Mouse (Mus musculus) MEL (cell line): Measurements from ENCODE around the gene Sh3glb2. TPM values are rescaled to one million over a fixed set of nuclear protein-coding genes. Genes with fewer than 3 reads are reported as not detected.

Experiments used
- DNase-seq: peaks from one replicate; pipeline ENCODE4 v3.0.0; 2011; ENCODE audit warnings: low read depth, low spot score
- H3K27ac ChIP-seq: 2 replicates; pipeline ENCODE4 v1.5.1; 2012; ENCODE audit warnings: low read depth, mild to moderate bottlenecking, control low read depth, low read length, moderate library complexity; ENCODE audit not compliant: control insufficient read depth
- H3K27me3 ChIP-seq, 2 experiments: fragments of 150-350 bp in 1 of 2; sonication (generic) in 1 of 2; 2 replicates each; pipeline ENCODE4 v1.6.1; 2012; ENCODE audit warnings: low read length in 2 of 2, mild to moderate bottlenecking in 2 of 2, improper control_type of control experiment in 1 of 2, moderate library complexity in 1 of 2; ENCODE audit not compliant: insufficient read depth in 2 of 2, control insufficient read depth in 1 of 2
- H3K36me3 ChIP-seq, 2 experiments: 2 replicates each; pipeline ENCODE4 v1.6.1; 2012 to 2014; ENCODE audit warnings: low read length in 2 of 2, improper control_type of control experiment in 1 of 2, inconsistent platforms in 1 of 2, mild to moderate bottlenecking in 1 of 2; ENCODE audit not compliant: insufficient read depth in 2 of 2, control insufficient read depth in 1 of 2
- H3K4me1 ChIP-seq, 2 experiments: fragments of 150-350 bp in 1 of 2; sonication (generic) in 1 of 2; 2 replicates each; pipeline ENCODE4 v1.6.1; 2012; ENCODE audit warnings: low read length in 2 of 2, improper control_type of control experiment in 1 of 2, mild to moderate bottlenecking in 1 of 2; ENCODE audit not compliant: insufficient read depth in 2 of 2, control insufficient read depth in 1 of 2
- H3K4me3 ChIP-seq, 2 experiments: fragments of 150-350 bp in 1 of 2; sonication (generic) in 1 of 2; 2 replicates each; pipeline ENCODE4 v1.5.1; 2012; ENCODE audit warnings: low read depth in 2 of 2, low read length in 2 of 2, mild to moderate bottlenecking in 2 of 2, moderate library complexity in 2 of 2, control low read depth in 1 of 2, improper control_type of control experiment in 1 of 2; ENCODE audit not compliant: control insufficient read depth in 1 of 2, insufficient read depth in 1 of 2
- H3K79me2 ChIP-seq: 2 replicates; pipeline ENCODE4 v1.6.1; 2012; ENCODE audit warnings: mild to moderate bottlenecking, low read length, moderate library complexity; ENCODE audit not compliant: control insufficient read depth, poor library complexity, insufficient read depth
- H3K9ac ChIP-seq: 2 replicates; pipeline ENCODE4 v1.6.1; 2012; ENCODE audit warnings: low read depth, mild to moderate bottlenecking, control low read depth, low read length, moderate library complexity; ENCODE audit not compliant: control insufficient read depth, poor library complexity, severe bottlenecking
- H3K9me3 ChIP-seq: fragments of 150-350 bp; sonication (generic); replicated peaks from 2 replicates; pipeline ENCODE4 v1.6.1; 2012; ENCODE audit warnings: mild to moderate bottlenecking, low read length, improper control_type of control experiment, moderate library complexity; ENCODE audit not compliant: insufficient read depth
- BHLHE40 ChIP-seq: IDR thresholded peaks from 2 replicates; pipeline ENCODE4 v1.6.1; 2012; ENCODE audit warnings: low read depth, mild to moderate bottlenecking, inconsistent platforms, low read length, improper control_type of control experiment, borderline replicate concordance
- ELF1 ChIP-seq: IDR thresholded peaks from 2 replicates; pipeline ENCODE4 v1.6.1; 2014; ENCODE audit warnings: low read depth, mild to moderate bottlenecking, inconsistent platforms, low read length, improper control_type of control experiment, moderate library complexity
- ETS1 ChIP-seq: IDR thresholded peaks from 2 replicates; pipeline ENCODE4 v1.6.1; 2012; ENCODE audit warnings: low read depth, mild to moderate bottlenecking, inconsistent platforms, low read length, improper control_type of control experiment, moderate library complexity
- GABPA ChIP-seq: IDR thresholded peaks from 2 replicates; pipeline ENCODE4 v1.6.1; 2012; ENCODE audit warnings: low read depth, mild to moderate bottlenecking, inconsistent platforms, low read length, improper control_type of control experiment, moderate library complexity
- GATA1 ChIP-seq: IDR thresholded peaks from 2 replicates; pipeline ENCODE4 v1.6.1; 2011; ENCODE audit warnings: low read depth, low read length, improper control_type of control experiment
- MXI1 ChIP-seq: IDR thresholded peaks from 2 replicates; pipeline ENCODE4 v1.6.1; 2011; ENCODE audit warnings: mild to moderate bottlenecking, low read depth, low read length, improper control_type of control experiment
- MYB ChIP-seq: IDR thresholded peaks from 2 replicates; pipeline ENCODE4 v1.6.1; 2011; ENCODE audit warnings: mild to moderate bottlenecking, low read depth, low read length, improper control_type of control experiment
- POLR2A ChIP-seq, 2 experiments: IDR thresholded peaks; 2 replicates each; pipeline ENCODE4 v1.6.1; 2011 to 2012; ENCODE audit warnings: low read length in 2 of 2, mild to moderate bottlenecking in 2 of 2, control low read depth in 1 of 2, improper control_type of control experiment in 1 of 2, low read depth in 1 of 2, moderate library complexity in 1 of 2; ENCODE audit not compliant: control insufficient read depth in 1 of 2, insufficient read depth in 1 of 2, poor library complexity in 1 of 2
- POLR2AphosphoS2 ChIP-seq: IDR thresholded peaks from 2 replicates; pipeline ENCODE4 v1.6.1; 2011; ENCODE audit warnings: low read length, improper control_type of control experiment
- RAD21 ChIP-seq: IDR thresholded peaks from 2 replicates; pipeline ENCODE4 v1.6.1; 2011; ENCODE audit warnings: mild to moderate bottlenecking, low read depth, low read length, improper control_type of control experiment
- RCOR1 ChIP-seq: IDR thresholded peaks from 2 replicates; pipeline ENCODE4 v1.6.1; 2012; ENCODE audit warnings: low read depth, mild to moderate bottlenecking, inconsistent platforms, low read length, improper control_type of control experiment
- SMC3 ChIP-seq: IDR thresholded peaks from 2 replicates; pipeline ENCODE4 v1.6.1; 2011; ENCODE audit warnings: low read depth, low read length, improper control_type of control experiment
- TBP ChIP-seq: IDR thresholded peaks from 2 replicates; pipeline ENCODE4 v1.8.0; 2011; ENCODE audit warnings: low read depth, low read length, improper control_type of control experiment
- USF2 ChIP-seq, 2 experiments: IDR thresholded peaks; 2 replicates each; pipeline ENCODE4 v1.6.1; 2011 to 2012; ENCODE audit warnings: improper control_type of control experiment in 2 of 2, low read length in 2 of 2, borderline replicate concordance in 1 of 2, inconsistent platforms in 1 of 2, low read depth in 1 of 2, mild to moderate bottlenecking in 1 of 2; ENCODE audit not compliant: insufficient read depth in 1 of 2
- ZKSCAN1 ChIP-seq: IDR thresholded peaks from 2 replicates; pipeline ENCODE4 v1.6.1; 2012; ENCODE audit warnings: low read depth, mild to moderate bottlenecking, inconsistent platforms, low read length, improper control_type of control experiment, moderate library complexity
- ZMIZ1 ChIP-seq: IDR thresholded peaks from 2 replicates; pipeline ENCODE4 v1.6.1; 2012; ENCODE audit warnings: low read depth, mild to moderate bottlenecking, inconsistent platforms, low read length, improper control_type of control experiment, moderate library complexity
- polyA plus RNA-seq, 2 experiments: library from polyadenylated mRNA; stranded (reverse) in 1 of 2; unstranded in 1 of 2; fragments of >175 nt in 1 of 2; fragments of >200 nt in 1 of 2; gene quantifications; 2 replicates each; pipeline versions ENCODE4 v1.2.1 to v1.2.4; 2012; ENCODE audit warnings: low replicate concordance in 2 of 2, low read depth in 1 of 2; ENCODE audit not compliant: insufficient read length in 2 of 2, insufficient read depth in 1 of 2, missing spikeins in 1 of 2
- total RNA-seq: library from RNA; depleted of rRNA; stranded (reverse); fragments of 300-350 nt; gene quantifications from 2 replicates; pipeline ENCODE4 v1.2.3, GENCODE M21; 2012

Sh3glb2 gene
- total and polyA plus RNA-seq, 3 experiments = 48.0 to 60.1 TPM; not detected in 1

DNA sequence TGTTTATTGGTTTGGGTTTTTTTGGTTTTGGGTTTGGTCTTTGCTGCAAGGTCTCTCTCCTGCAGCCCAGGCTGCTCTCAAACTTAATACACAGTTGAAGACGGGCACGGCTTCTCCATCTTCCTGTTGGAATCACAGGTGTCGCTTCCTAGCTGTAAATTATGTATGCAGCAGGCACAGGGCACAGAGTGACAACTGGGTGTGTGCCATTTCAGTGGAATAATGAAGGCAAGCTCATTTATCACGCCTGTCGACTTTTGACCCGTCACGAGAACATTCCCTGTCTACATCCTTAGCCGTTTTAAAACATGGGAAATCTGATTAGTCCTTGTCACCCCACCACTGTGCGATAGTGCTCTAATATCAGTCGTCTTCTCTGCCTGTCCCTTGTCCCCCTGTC, 1.5 kb upstream of the Sh3glb2 start:
- H3K9me3 ChIP-seq = no peaks in the 10 kb centered on the region
- peaks cover 14% of the 10 kb centered on the region for H3K79me2 ChIP-seq
- no peaks in the 10 kb centered on the region for H3K27me3 ChIP-seq
- no peak for DNase-seq
- H3K36me3 ChIP-seq = peaks cover 0 to 3% of the 10 kb centered on the region in 2 experiments; a peak in 2 of 4 replicates
- H3K27ac ChIP-seq = no peak overlapping the region
- H3K4me1 ChIP-seq = peaks cover 0 to 15% of the 10 kb centered on the region in 2 experiments; a peak in 2 of 4 replicates
- no peak overlapping the region for H3K9ac ChIP-seq
- H3K4me3 ChIP-seq = no peak overlapping the region
- TF ChIP-seq POLR2AphosphoS2 (no peak), ZKSCAN1 (no peak), ZMIZ1 (no peak), MYB (no peak), ETS1 (no peak), GATA1 (no peak), POLR2A (IDR thresholded peaks at IDR 0.05; ENCODE audit: control insufficient read depth in 1 of 2, insufficient read depth in 1 of 2, low read depth in 1 of 2, low read length in 2 of 2, poor library complexity in 1 of 2) (no peak), MXI1 (no peak), TBP (no peak), GABPA (no peak)

DNA sequence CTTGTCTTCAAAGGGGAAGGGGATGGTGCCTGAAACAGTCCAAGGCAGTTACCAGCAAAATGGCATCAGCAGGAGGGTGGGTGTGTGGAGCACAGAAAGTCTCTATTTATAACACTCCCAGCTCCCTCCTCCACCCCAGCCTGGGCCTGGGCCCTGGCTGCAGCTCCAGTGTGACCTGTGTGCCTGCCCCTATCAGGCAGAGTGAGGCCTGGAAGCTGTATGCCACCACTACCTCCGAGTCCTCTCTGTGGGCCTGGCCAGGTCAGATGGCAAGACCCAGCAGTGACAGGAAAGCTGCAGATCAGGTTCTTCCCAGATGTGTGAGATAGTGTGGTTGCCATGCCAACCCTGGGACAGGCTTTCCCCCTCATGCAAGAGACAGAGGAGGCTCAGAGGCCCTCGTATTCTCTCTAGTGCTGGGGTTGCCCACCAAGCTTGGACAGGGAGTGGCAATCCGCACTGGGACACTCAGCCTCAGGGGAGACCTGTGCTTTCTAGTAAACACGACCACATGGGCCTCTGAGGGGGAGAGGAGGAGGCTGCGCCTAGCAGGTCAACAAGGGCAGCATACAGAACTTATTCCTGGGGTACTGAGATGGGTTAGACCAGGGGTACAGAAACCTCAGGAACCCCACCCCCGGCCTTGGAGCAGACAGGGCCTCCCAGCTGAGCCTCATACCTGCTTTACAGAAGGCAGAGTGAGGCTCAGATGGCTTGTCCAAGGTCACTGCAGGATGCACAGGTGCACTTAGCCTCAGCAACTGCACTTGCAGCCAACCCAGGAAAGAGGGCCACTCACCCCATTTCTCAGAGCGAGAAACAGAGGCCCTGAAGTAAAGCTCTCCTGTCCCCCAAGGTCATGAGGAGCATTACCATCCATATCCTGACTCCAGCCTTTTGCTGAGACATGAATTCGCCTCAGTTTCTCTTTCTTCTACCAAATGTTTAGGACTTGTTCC, 1.3 kb downstream of the Sh3glb2 start:
- Histone ChIP-seq H3K36me3 (peaks cover 0 to 3% of the 10 kb centered on the region in 2 experiments; a peak in 2 of 4 replicates), H3K27ac (no peak overlapping the region), H3K9ac (peak overlapping the region; percentile 73), H3K4me3 (peak overlapping the region; percentile 81 to 83), H3K27me3 (no peaks in the 10 kb centered on the region), H3K9me3 (no peaks in the 10 kb centered on the region), H3K4me1 (peaks cover 0 to 13% of the 10 kb centered on the region in 2 experiments; a peak in 2 of 4 replicates), H3K79me2 (no peaks in the 10 kb centered on the region; the same call in 1 of the 2 replicates)
- TF ChIP-seq MXI1 (no peak), SMC3 (no peak), ETS1 (no peak), BHLHE40 (no peak), RCOR1 (no peak), USF2 (IDR thresholded peaks at IDR 0.05; ENCODE audit: borderline replicate concordance in 1 of 2, insufficient read depth in 1 of 2, low read depth in 1 of 2, low read length in 2 of 2) (no peak), ELF1 (no peak), RAD21 (no peak)
- DNase-seq = peak; percentile 29
